Mouse (Mus musculus) stomach, embryonic 14.5 days (tissue): ENCODE measurements around the gene Naa25. TPM values are rescaled to one million over a fixed set of nuclear protein-coding genes. Genes with fewer than 3 reads are reported as not detected.

Experiments used
- ATAC-seq: fragments of 200-750 bp; cut with Nextera tagmentation; 2 replicates; pipeline ENCODE4 v1.8.0; 2017; ENCODE audit warnings: low read depth, moderate TSS enrichment; ENCODE audit not compliant: insufficient number of reproducible peaks, insufficient read depth, low FRiP score
- H3K27ac ChIP-seq: fragments of 300-500 bp; sonication (generic); 2 replicates; pipeline ENCODE4 v1.5.1; 2014; ENCODE audit warnings: mild to moderate bottlenecking, low read length, moderate library complexity, mixed read lengths
- H3K27me3 ChIP-seq: fragments of 300-500 bp; sonication (generic); 2 replicates; pipeline ENCODE4 v1.6.1; 2014; ENCODE audit warnings: low read length, control low read depth, mixed read lengths; ENCODE audit not compliant: control insufficient read depth, insufficient read depth
- H3K36me3 ChIP-seq: fragments of 300-500 bp; sonication (generic); 2 replicates; pipeline ENCODE4 v1.6.1; 2014; ENCODE audit warnings: mild to moderate bottlenecking, control low read depth, low read length, moderate library complexity, mixed read lengths; ENCODE audit not compliant: control insufficient read depth, insufficient read depth
- H3K4me1 ChIP-seq: fragments of 300-500 bp; sonication (generic); 2 replicates; pipeline ENCODE4 v1.6.1; 2014; ENCODE audit warnings: low read length, control low read depth, mixed read lengths; ENCODE audit not compliant: control insufficient read depth, insufficient read depth
- H3K4me2 ChIP-seq: fragments of 300-500 bp; sonication (generic); replicated peaks from 2 replicates; pipeline ENCODE4 v1.6.1; 2014; ENCODE audit warnings: low read depth, low read length, control low read depth
- H3K4me3 ChIP-seq: fragments of 300-500 bp; sonication (generic); 2 replicates; pipeline ENCODE4 v1.5.1; 2014; ENCODE audit warnings: low read depth, low read length, control low read depth
- H3K9ac ChIP-seq: fragments of 300-500 bp; sonication (generic); replicated peaks from 2 replicates; pipeline ENCODE4 v1.6.1; 2014; ENCODE audit warnings: low read depth, mild to moderate bottlenecking, control low read depth, low read length, moderate library complexity, mixed read lengths
- H3K9me3 ChIP-seq: fragments of 300-500 bp; sonication (generic); 2 replicates; pipeline ENCODE4 v1.6.1; 2016; ENCODE audit warnings: low read depth, low read length, control low read depth; ENCODE audit not compliant: control insufficient read depth
- WGBS: fragments of 180-500 bp; shearing (Covaris S2); extraction: QIAGEN DNeasy Blood & Tissue Kit; methylation state at CpG from one replicate; pipeline ENCODE4 v1.1.7; 2014; 5-methylcytosine and 5-hydroxymethylcytosine counted together
- polyA plus RNA-seq: library from polyadenylated mRNA; unstranded; fragments of >200 nt; fragmentation: Nextera tagmentation; extraction: Ambion mirVana; gene quantifications from 2 replicates; pipeline ENCODE4 v1.2.1, GENCODE M21; 2014

Naa25 gene
- polyA plus RNA-seq, 1 experiment from 2014 or later: 42.1 TPM

DNA sequence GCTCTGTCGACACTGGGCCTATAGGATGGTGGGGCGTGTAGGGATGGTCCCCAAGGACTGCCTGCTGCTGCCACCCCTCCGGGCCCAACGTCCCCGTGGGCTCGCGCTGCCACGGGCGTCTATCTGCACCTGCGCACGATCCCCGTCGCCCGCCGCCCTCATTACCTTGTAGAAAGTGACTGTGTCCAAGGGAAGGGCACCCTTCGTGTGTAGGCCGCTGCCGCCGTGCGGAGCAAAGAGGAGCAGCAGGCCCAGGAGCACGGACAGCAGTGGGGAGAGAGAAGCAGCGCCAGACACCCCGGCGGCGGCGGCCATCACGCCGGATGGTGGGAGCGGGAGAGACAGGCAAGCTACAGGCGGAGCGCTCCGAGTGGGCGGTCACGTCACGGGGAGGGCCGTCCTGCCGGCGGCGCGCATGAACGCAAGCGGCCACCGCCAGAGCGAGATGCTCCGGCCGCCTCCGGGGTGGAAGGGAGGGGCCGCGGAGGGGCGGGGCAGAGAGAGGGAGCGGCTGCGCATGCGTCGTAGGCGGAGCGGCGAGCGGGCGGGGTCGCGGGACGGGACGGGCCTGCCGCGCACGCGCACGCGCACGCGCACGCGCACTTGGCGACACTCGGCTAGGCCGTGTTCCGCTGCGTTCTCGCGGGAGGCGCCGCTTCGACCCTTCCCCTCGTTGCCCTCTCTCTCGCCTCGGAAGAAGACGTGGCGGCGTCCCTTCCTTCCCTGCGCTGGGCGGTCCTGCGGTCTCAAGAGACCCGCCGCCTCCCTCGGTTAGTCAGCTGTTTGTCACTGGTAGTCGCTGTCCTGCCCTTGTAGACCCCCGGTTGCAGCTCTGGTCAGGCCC is 54.5 kb downstream of the Naa25 start, which contains the start of gene Erp29:
Gene Erp29 (minus strand): TSS at position 481 of the 844 bp plus-strand sequence.
- Histone ChIP-seq H3K4me3 (peak within 1 kb of the TSS; percentile 89), H3K27me3 (no peaks in the 10 kb centered on the region), H3K27ac (peak within 1 kb of the TSS; percentile 94), H3K9me3 (no peaks in the 10 kb centered on the region), H3K4me1 (peaks cover 25% of the 10 kb centered on the region), H3K4me2 (peak within 1 kb of the TSS; percentile 80), H3K9ac (peak within 1 kb of the TSS; percentile 97), H3K36me3 (peaks cover 17% of the 10 kb centered on the region)
- under 1% methylated on average over 92 of the region's 97 CpGs for WGBS
- peak; percentile 94 for ATAC-seq

DNA sequence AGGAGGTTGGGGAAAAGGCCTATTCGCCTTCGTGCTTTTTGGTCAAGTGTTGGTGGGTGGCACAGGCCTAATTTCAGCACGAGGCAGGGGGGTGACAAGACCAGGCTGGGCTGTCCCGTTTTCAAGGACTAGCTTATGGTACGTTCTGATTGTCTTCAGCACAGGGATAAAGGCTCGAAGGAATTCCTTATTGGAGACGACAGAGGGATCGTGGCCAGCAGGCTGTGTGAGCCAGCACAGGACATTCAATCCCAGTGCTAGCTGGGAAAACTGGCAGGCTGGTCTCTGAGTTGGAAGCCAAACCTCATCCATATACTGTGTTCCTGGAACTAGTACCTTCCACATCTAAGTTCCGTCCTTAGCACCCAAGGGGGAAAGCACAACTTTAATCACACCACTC is 55.2 kb downstream of the Naa25 start:
- no peaks in the 10 kb centered on the region for H3K9me3 ChIP-seq
- WGBS: 8% methylated on average over 9 of the region's 9 CpGs
- peak overlapping the region; percentile 89 for H3K4me3 ChIP-seq
- H3K36me3 ChIP-seq: peaks cover 11% of the 10 kb centered on the region
- H3K27ac ChIP-seq: peak overlapping the region; percentile 94
- no peak for ATAC-seq
- peaks cover 25% of the 10 kb centered on the region for H3K4me1 ChIP-seq
- peak overlapping the region; percentile 60 for H3K4me2 ChIP-seq
- peak overlapping the region; percentile 97 for H3K9ac ChIP-seq
- no peaks in the 10 kb centered on the region for H3K27me3 ChIP-seq

DNA sequence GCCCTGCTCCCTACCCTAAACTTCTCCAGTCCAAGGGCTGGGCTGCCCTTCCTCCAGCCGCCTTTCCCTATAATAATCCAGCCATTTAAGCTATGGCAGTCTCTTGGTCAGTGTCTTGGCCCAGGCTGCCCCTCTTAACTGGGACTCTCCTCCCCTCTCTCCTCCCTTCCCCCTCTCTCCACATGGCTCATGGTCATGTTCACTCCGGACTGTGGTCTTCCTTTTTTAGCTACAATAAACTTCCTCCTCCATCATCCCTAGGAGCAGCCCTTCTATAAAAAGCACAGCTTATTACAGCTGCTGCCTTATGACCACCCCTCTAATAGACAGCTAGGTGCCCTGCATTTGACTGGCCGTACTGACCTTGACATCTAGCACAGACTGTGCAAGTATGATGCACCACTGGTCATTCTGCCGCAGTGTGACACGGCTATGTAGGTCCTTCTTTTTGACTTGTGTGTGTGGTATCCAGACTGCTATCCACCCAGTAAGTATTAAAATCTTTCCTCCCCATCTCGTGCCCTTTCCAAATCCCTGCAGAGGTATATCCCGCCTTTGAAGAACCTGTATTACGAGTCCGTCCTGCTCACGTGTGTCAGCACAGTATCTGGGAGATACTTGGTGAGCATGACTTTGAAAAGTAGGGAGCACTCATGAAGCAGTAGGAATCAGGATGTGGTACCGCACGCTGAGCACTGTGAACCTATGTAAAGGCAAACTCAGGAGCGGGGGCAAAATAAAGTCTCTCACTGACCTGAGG is 56.2 kb downstream of the Naa25 start:
- no peak overlapping the region for H3K9ac ChIP-seq
- 74% methylated on average over 13 of the region's 13 CpGs for WGBS
- H3K4me1 ChIP-seq: peaks cover 25% of the 10 kb centered on the region
- H3K4me3 ChIP-seq: no peak overlapping the region
- no peak for ATAC-seq
- H3K36me3 ChIP-seq: peaks cover 6% of the 10 kb centered on the region
- H3K9me3 ChIP-seq: no peaks in the 10 kb centered on the region
- no peaks in the 10 kb centered on the region for H3K27me3 ChIP-seq
- H3K27ac ChIP-seq: no peak overlapping the region; the same call in 1 of the 2 replicates
- no peak overlapping the region for H3K4me2 ChIP-seq

DNA sequence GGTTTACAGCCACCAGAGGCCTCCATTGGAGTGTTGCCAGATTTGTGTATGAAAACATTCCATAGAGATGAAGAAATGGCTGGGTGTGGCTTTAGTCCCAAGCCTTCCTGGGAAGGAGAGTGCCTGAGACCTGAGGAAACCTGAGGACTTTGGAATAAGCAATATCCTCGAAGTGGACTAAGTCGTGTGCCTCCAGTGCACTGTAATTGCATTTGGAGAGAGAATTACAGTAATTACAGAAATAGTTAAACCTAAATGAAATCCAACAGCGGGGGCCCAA is 56.7 kb downstream of the Naa25 start:
- Histone ChIP-seq H3K9ac (no peak overlapping the region), H3K27me3 (no peaks in the 10 kb centered on the region), H3K4me1 (peaks cover 25% of the 10 kb centered on the region), H3K4me3 (no peak overlapping the region), H3K27ac (no peak overlapping the region; the same call in 1 of the 2 replicates), H3K4me2 (no peak overlapping the region), H3K9me3 (no peaks in the 10 kb centered on the region), H3K36me3 (peaks cover under 1% of the 10 kb centered on the region; the same call in 1 of the 2 replicates)
- WGBS: 64% methylated on average over 3 of the region's 3 CpGs
- ATAC-seq: no peak

DNA sequence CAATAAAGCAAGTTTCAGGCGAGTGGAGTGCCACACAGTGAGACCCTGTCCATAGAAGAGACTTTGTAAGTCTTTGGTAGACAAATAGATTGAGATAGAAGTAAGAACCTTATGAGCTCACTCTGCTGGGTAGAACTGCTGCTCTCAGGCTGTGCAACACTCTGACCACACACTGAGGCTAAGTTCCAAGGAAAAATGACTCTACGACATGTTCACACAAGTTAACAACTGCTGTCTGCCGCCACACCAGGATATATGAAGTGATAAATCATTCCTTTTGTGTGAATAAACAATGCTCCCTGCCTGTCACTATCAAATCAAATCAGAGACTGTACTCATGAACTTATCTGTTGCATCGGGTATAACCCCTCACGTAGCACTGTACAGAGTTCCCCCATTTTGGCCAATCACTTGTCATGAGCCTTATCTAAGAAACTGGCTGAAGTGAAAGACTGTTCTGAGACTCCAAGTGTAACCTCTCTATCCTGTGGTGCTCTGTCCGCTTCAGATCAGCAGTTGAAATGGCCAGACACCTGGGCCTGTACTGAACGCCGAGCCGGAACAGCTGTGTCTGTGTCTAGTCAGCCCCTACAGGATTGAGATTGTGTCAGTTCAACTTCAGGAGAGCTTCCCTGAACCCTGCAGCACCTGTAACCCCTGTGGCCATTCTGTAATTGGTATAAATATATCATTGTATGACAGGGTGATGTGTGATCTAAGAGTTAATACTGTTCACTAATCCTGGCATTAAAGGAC is 58.0 kb downstream of the Naa25 start:
- Histone ChIP-seq H3K9me3 (no peaks in the 10 kb centered on the region), H3K27me3 (no peaks in the 10 kb centered on the region), H3K9ac (no peak overlapping the region), H3K4me2 (no peak overlapping the region), H3K36me3 (no peaks in the 10 kb centered on the region), H3K4me3 (no peak overlapping the region), H3K4me1 (peaks cover 22% of the 10 kb centered on the region), H3K27ac (peak overlapping the region; percentile 48)
- ATAC-seq: no peak
- WGBS: 55% methylated on average over 9 of the region's 9 CpGs

DNA sequence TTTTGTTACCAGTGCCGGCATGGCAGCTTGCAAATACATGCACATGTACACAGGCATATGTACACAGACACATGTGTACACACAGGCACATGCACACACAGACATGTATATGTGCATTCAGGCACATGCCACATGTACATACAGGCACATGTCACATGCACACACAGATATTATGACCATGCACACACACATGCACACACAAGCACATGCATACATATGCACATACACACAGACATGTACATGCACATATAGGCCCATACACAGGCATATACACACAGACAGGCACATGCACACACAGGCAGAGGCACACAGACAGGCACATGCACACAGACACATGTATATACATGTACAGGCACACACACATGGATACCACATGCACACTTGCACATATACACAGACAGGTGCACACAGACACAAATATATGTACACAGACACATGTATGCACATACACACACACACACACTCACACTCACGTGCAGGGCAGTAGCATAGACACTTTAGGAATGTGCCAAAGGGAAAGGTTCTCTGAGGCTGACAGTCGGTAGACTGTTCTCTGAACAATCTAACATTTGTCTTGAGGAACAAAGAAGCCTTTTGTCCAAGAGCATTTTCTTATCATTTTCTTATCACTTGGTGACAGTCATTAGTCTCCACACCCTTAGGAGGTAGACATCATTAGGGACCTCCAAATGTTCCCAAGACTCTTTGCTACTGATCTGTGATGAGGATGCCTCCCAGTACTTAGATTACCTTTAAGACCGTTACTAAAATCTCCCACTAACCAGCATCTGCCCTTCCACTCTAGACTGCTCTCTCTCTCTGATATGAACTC is 63.8 kb downstream of the Naa25 start:
- Histone ChIP-seq H3K27me3 (no peaks in the 10 kb centered on the region), H3K27ac (no peak overlapping the region), H3K9me3 (no peaks in the 10 kb centered on the region), H3K4me3 (no peak overlapping the region), H3K36me3 (no peaks in the 10 kb centered on the region), H3K9ac (no peak overlapping the region), H3K4me1 (no peaks in the 10 kb centered on the region), H3K4me2 (no peak overlapping the region)
- no peak for ATAC-seq
- 58% methylated on average over 4 of the region's 4 CpGs for WGBS

DNA sequence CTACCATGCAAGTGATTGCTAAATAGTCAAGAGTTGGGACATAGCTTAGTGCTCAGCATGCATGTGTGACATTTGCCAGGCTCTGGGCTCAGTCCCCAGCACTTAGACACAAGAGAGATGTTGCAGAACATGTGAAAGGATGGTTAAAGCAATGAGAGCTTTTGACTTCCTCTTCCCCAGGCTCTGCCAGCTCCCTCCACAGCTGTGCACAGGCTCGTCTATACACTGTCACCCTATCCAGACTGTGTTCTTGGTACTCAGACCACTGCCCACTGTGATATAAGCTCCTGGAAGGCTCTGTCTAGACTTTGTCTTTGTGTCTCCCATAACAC is 64.4 kb downstream of the Naa25 start:
- H3K9ac ChIP-seq: no peak overlapping the region
- no peaks in the 10 kb centered on the region for H3K36me3 ChIP-seq
- no peaks in the 10 kb centered on the region for H3K9me3 ChIP-seq
- no peak overlapping the region for H3K4me3 ChIP-seq
- H3K27ac ChIP-seq: no peak overlapping the region
- H3K4me1 ChIP-seq: no peaks in the 10 kb centered on the region
- H3K27me3 ChIP-seq: no peaks in the 10 kb centered on the region
- H3K4me2 ChIP-seq: no peak overlapping the region
- no peak for ATAC-seq
- 22% methylated on average over 1 of the region's 1 CpGs for WGBS

DNA sequence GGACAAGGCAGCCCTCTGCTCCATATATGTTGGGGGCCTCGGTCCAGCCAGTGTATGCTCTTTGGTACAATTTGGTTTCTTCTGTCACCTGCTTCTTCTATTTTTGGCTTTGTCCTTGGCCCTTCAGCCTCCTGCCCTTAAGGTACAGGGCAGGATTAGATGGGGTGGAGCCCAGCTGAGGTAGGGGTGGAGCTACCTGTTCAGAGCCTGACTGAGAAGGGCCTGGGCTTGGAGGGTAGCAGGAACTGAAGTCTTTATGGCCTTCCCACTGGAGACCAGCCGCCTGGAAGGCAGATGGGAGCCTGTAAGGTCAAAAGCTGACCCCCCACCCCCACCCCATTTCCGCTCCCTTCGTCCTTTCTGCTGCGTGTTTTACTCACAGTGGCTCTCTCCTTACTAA is 65.2 kb downstream of the Naa25 start:
- Histone ChIP-seq H3K4me1 (no peaks in the 10 kb centered on the region), H3K9ac (no peak overlapping the region), H3K4me3 (no peak overlapping the region), H3K9me3 (no peaks in the 10 kb centered on the region), H3K27me3 (no peaks in the 10 kb centered on the region), H3K4me2 (no peak overlapping the region), H3K27ac (no peak overlapping the region), H3K36me3 (no peaks in the 10 kb centered on the region)
- ATAC-seq: no peak
- 58% methylated on average over 5 of the region's 5 CpGs for WGBS
